Mouse (Mus musculus): ENCODE results near the gene Neb. TPM values are rescaled to one million over a fixed set of nuclear protein-coding genes. Genes with fewer than 3 reads are reported as not detected.

Neb gene
- polyA plus RNA-seq, 1 experiment: not detected

GRCm38 (mm10) chr2:52296779-52297178 is 81.5 kb downstream of the Neb start:
- TF ChIP-seq GATA1 (IDR thresholded peaks at IDR 0.05; ENCODE audit: low read length): no peak

GRCm38 (mm10) chr2:52287436-52287835 is 90.8 kb downstream of the Neb start:
- no peak for TF ChIP-seq GATA1 (IDR thresholded peaks at IDR 0.05; ENCODE audit: low read length)

- TF ChIP-seq GATA1 (IDR thresholded peaks at IDR 0.05; ENCODE audit: low read length): no peak
Measured at GRCm38 (mm10) chr2:52286421-52286820, 91.9 kb downstream of the Neb start.

- no peak for TF ChIP-seq GATA1 (IDR thresholded peaks at IDR 0.05; ENCODE audit: low read length)
Measured at GRCm38 (mm10) chr2:52272146-52272545, 106.1 kb downstream of the Neb start.

GRCm38 (mm10) chr2:52270911-52271310 is 107.4 kb downstream of the Neb start:
- no peak for TF ChIP-seq GATA1 (IDR thresholded peaks at IDR 0.05; ENCODE audit: low read length)

- TF ChIP-seq GATA1 (IDR thresholded peaks at IDR 0.05; ENCODE audit: low read length): no peak
Measured at GRCm38 (mm10) chr2:52262149-52262548, 116.1 kb downstream of the Neb start.

- TF ChIP-seq GATA1 (IDR thresholded peaks at IDR 0.05; ENCODE audit: low read length): no peak
Measured at GRCm38 (mm10) chr2:52252037-52252436, 126.2 kb downstream of the Neb start.

GRCm38 (mm10) chr2:52248316-52248826 is 129.9 kb downstream of the Neb start:
- no peak for TF ChIP-seq GATA1 (IDR thresholded peaks at IDR 0.05; ENCODE audit: low read length)

- no peak for TF ChIP-seq GATA1 (IDR thresholded peaks at IDR 0.05; ENCODE audit: low read length)
Measured at GRCm38 (mm10) chr2:52245091-52245490, 133.2 kb downstream of the Neb start.

GRCm38 (mm10) chr2:52242691-52243090 is 135.6 kb downstream of the Neb start:
- no peak for TF ChIP-seq GATA1 (IDR thresholded peaks at IDR 0.05; ENCODE audit: low read length)

- no peak for TF ChIP-seq GATA1 (IDR thresholded peaks at IDR 0.05; ENCODE audit: low read length)
Measured at GRCm38 (mm10) chr2:52237892-52238291, 140.4 kb downstream of the Neb start.

- TF ChIP-seq GATA1 (IDR thresholded peaks at IDR 0.05; ENCODE audit: low read length): no peak
Measured at GRCm38 (mm10) chr2:52227584-52227983, 150.7 kb downstream of the Neb start.

GRCm38 (mm10) chr2:52224366-52224765 is 153.9 kb downstream of the Neb start:
- TF ChIP-seq GATA1 (IDR thresholded peaks at IDR 0.05; ENCODE audit: low read length): no peak

- no peak for TF ChIP-seq GATA1 (IDR thresholded peaks at IDR 0.05; ENCODE audit: low read length)
Measured at GRCm38 (mm10) chr2:52220074-52220473, 158.2 kb downstream of the Neb start.

- TF ChIP-seq GATA1 (IDR thresholded peaks at IDR 0.05; ENCODE audit: low read length): no peak
Measured at GRCm38 (mm10) chr2:52215945-52216344, 162.3 kb downstream of the Neb start.

GRCm38 (mm10) chr2:52212561-52212961 is 165.7 kb downstream of the Neb start:
- TF ChIP-seq GATA1 (IDR thresholded peaks at IDR 0.05; ENCODE audit: low read length): no peak

GRCm38 (mm10) chr2:52211358-52211899 is 166.8 kb downstream of the Neb start:
- TF ChIP-seq GATA1 (IDR thresholded peaks at IDR 0.05; ENCODE audit: low read length): no peak

- no peak for TF ChIP-seq GATA1 (IDR thresholded peaks at IDR 0.05; ENCODE audit: low read length)
Measured at GRCm38 (mm10) chr2:52210685-52211084, 167.6 kb downstream of the Neb start.

All from G1E-ER4 (cell line).